In genomic region chr9:79716909-79717835, GRCm38 (mm10) we compare ENCODE assay signal across 9 mouse cellular contexts. TPM values are rescaled to one million over a fixed set of nuclear protein-coding genes. Genes with fewer than 3 reads are reported as not detected.
DNase-seq lines count a peak whose midpoint lies in the region; ATAC-seq and TF ChIP-seq lines count a peak whose summit lies in the region.
"Had no signal": no experiment of that assay in that cellular context is flagged by ENCODE, and none has a peak within 500 bp of the region (broad histone marks: within the 10 kb centered on the region; RNA-seq: fewer than 3 reads in every experiment).

No protein-coding gene starts in this region.

- H3K4me2 ChIP-seq in CH12.LX (ENCODE audit: insufficient read depth, low read depth, poor library complexity, severe bottlenecking): peak overlapping the region; percentile 77
- peak overlapping the region; percentile 87 for H3K4me2 ChIP-seq in forebrain, embryonic 11.5 days (ENCODE audit: low read depth, low read length, severe bottlenecking)
- H3K4me2 ChIP-seq in heart, embryonic 16.5 days (ENCODE audit: low read depth, low read length): peak overlapping the region; percentile 91
- H3K4me2 ChIP-seq in liver, embryonic 14.5 days (ENCODE audit: low read depth): no peak overlapping the region
- H3K4me2 ChIP-seq in neural tube, embryonic 14.5 days (ENCODE audit: low read depth, low read length): peak overlapping the region; percentile 81

- H3K36me3 ChIP-seq in CH12.LX (replicated peaks in 1 of 2; ENCODE audit: control insufficient read depth in 1 of 2, insufficient read depth in 1 of 2, low read length in 1 of 2): no peaks in the 10 kb centered on the region
- H3K36me3 ChIP-seq in forebrain, embryonic 11.5 days (ENCODE audit: control insufficient read depth, insufficient read depth, low read length): no peaks in the 10 kb centered on the region
- no peaks in the 10 kb centered on the region for H3K36me3 ChIP-seq in heart, embryonic 16.5 days (ENCODE audit: control insufficient read depth, insufficient read depth)
- no peaks in the 10 kb centered on the region for H3K36me3 ChIP-seq in liver, embryonic 14.5 days (replicated peaks; ENCODE audit: control insufficient read depth, insufficient read depth, low read depth)
- no peaks in the 10 kb centered on the region for H3K36me3 ChIP-seq in neural tube, embryonic 14.5 days (ENCODE audit: control insufficient read depth, insufficient read depth, low read length)

- in situ Hi-C loops in CH12.LX (cut with MboI; ENCODE audit: low pct_ligation_motif_present, low pct_unique_long_range_greater_than_20kb, low sequenced_read_pairs): no loop called here

- dilution Hi-C loops in CH12.LX (cut with MboI; ENCODE audit: extremely low pct_ligation_motif_present, extremely low pct_unique_long_range_greater_than_20kb, low sequenced_read_pairs): no loop called here

- peak; percentile 20; the same call in 1 of the 2 replicates for ATAC-seq in forebrain, embryonic 11.5 days (replicated peaks; ENCODE audit: low FRiP score)
- no peak for ATAC-seq in heart, embryonic 16.5 days (replicated peaks; ENCODE audit: extremely low read depth, insufficient read depth, low FRiP score)
- ATAC-seq in liver, embryonic 14.5 days (ENCODE audit: insufficient read depth): no peak
- peak; percentile 3; the same call in 1 of the 2 replicates for ATAC-seq in neural tube, embryonic 14.5 days (ENCODE audit: low read depth)
- ATAC-seq in megakaryocyte, adult 5-6 weeks (ENCODE audit: poor library complexity, severe bottlenecking): no peak

- 5% methylated on average over 23 of the region's 23 CpGs for WGBS in forebrain, embryonic 11.5 days
- 8% methylated on average over 23 of the region's 23 CpGs for WGBS in heart, embryonic 16.5 days
- WGBS in liver, embryonic 14.5 days (ENCODE audit: insufficient replicate concordance): 10% methylated on average over 23 of the region's 23 CpGs
- WGBS in neural tube, embryonic 14.5 days: 7% methylated on average over 23 of the region's 23 CpGs

- no peak for TF ChIP-seq POLR2A in CH12.LX (IDR thresholded peaks at IDR 0.05; ENCODE audit: low read depth, low read length)
- no peak for TF ChIP-seq POLR2A in brain, embryonic 14.5 days (IDR thresholded peaks at IDR 0.05; ENCODE audit: borderline replicate concordance, extremely low read depth, insufficient read depth, insufficient read length, poor library complexity, severe bottlenecking)

- H3K27ac ChIP-seq in CH12.LX (ENCODE audit: insufficient read depth, low read depth): no peak overlapping the region
- no peak overlapping the region for H3K27ac ChIP-seq in forebrain, embryonic 11.5 days (ENCODE audit: low read depth, low read length)
- peak overlapping the region; percentile 71; the same call in 1 of the 2 replicates for H3K27ac ChIP-seq in heart, embryonic 16.5 days (ENCODE audit: low read length)
- no peak overlapping the region for H3K27ac ChIP-seq in liver, embryonic 14.5 days
- H3K27ac ChIP-seq in neural tube, embryonic 14.5 days (ENCODE audit: low read depth, low read length): no peak overlapping the region

- TF ChIP-seq EP300 in CH12.LX (IDR thresholded peaks at IDR 0.05; ENCODE audit: low read length): no peak
- TF ChIP-seq EP300 in liver, embryonic 14.5 days (IDR thresholded peaks at IDR 0.05; ENCODE audit: low read depth): no peak

- no peak overlapping the region for H3K4me3 ChIP-seq in CH12.LX (replicated peaks in 1 of 3; ENCODE audit: low read depth in 2 of 3, low read length in 2 of 3, poor library complexity in 1 of 3)
- H3K4me3 ChIP-seq in forebrain, embryonic 11.5 days (ENCODE audit: low read depth, low read length): peak overlapping the region; percentile 50
- H3K4me3 ChIP-seq in heart, embryonic 16.5 days (ENCODE audit: low read length): peak overlapping the region; percentile 72
- H3K4me3 ChIP-seq in liver, embryonic 14.5 days (ENCODE audit: insufficient read depth in 1 of 2, low read depth in 2 of 2, low read length in 2 of 2): no peak overlapping the region
- peak overlapping the region; percentile 46 for H3K4me3 ChIP-seq in neural tube, embryonic 14.5 days (ENCODE audit: low read depth, low read length)
- H3K4me3 ChIP-seq: erythroblast, embryonic 14.5 days had no signal

- peak; percentile 29 to 80; a peak in 3 of 4 replicates for TF ChIP-seq CTCF in CH12.LX (conservative IDR thresholded peaks at IDR 0.05 in 1 of 2, IDR thresholded peaks at IDR 0.05 in 1 of 2; ENCODE audit: low read depth in 2 of 2, low read length in 2 of 2)
- peak; percentile 57; the same call in 1 of the 2 replicates for TF ChIP-seq CTCF in brain, embryonic 14.5 days (IDR thresholded peaks at IDR 0.05; ENCODE audit: borderline replicate concordance, extremely low read depth, insufficient read depth, insufficient read length)
- peak; percentile 48 for TF ChIP-seq CTCF in liver, embryonic 14.5 days (IDR thresholded peaks at IDR 0.05; ENCODE audit: low read depth)

- H3K9ac ChIP-seq in CH12.LX (ENCODE audit: insufficient read depth, low read depth): no peak overlapping the region
- H3K9ac ChIP-seq in forebrain, embryonic 11.5 days (ENCODE audit: low read length): peak overlapping the region; percentile 21; the same call in 1 of the 2 replicates
- peak overlapping the region; percentile 75 for H3K9ac ChIP-seq in heart, embryonic 16.5 days (ENCODE audit: low read length)
- H3K9ac ChIP-seq in liver, embryonic 14.5 days (replicated peaks): no peak overlapping the region
- no peak overlapping the region for H3K9ac ChIP-seq in neural tube, embryonic 14.5 days (replicated peaks; ENCODE audit: low read depth, low read length)

- peaks cover 0 to 5% of the 10 kb centered on the region in 2 experiments; a peak in 1 of 4 replicates for H3K4me1 ChIP-seq in CH12.LX (ENCODE audit: control insufficient read depth in 1 of 2, insufficient read depth in 2 of 2)
- H3K4me1 ChIP-seq in forebrain, embryonic 11.5 days (replicated peaks; ENCODE audit: control insufficient read depth, insufficient read depth, low read length): peaks cover 22% of the 10 kb centered on the region
- peaks cover 28% of the 10 kb centered on the region for H3K4me1 ChIP-seq in heart, embryonic 16.5 days (ENCODE audit: control insufficient read depth, insufficient read depth, low read length)
- H3K4me1 ChIP-seq in liver, embryonic 14.5 days (replicated peaks; ENCODE audit: control insufficient read depth in 2 of 2, insufficient read depth in 2 of 2, low read length in 1 of 2): no peaks in the 10 kb centered on the region
- peaks cover 12% of the 10 kb centered on the region for H3K4me1 ChIP-seq in neural tube, embryonic 14.5 days (ENCODE audit: control insufficient read depth, insufficient read depth, low read length)

- peaks cover 4% of the 10 kb centered on the region for H3K9me3 ChIP-seq in CH12.LX (replicated peaks; ENCODE audit: low read length)
- H3K9me3 ChIP-seq in forebrain, embryonic 11.5 days (ENCODE audit: control insufficient read depth, low read length): no peaks in the 10 kb centered on the region
- H3K9me3 ChIP-seq in heart, embryonic 16.5 days (replicated peaks; ENCODE audit: control insufficient read depth, low read length): peaks cover 3% of the 10 kb centered on the region
- H3K9me3 ChIP-seq in liver, embryonic 14.5 days (ENCODE audit: control insufficient read depth, low read length): no peaks in the 10 kb centered on the region
- H3K9me3 ChIP-seq in neural tube, embryonic 14.5 days (ENCODE audit: control insufficient read depth, low read length): no peaks in the 10 kb centered on the region

- no peaks in the 10 kb centered on the region for H3K79me2 ChIP-seq in CH12.LX (replicated peaks; ENCODE audit: control insufficient read depth, extremely low read depth, insufficient read depth, poor library complexity, severe bottlenecking)

- peak; percentile 61 for DNase-seq in CH12.LX (ENCODE audit: extremely low read depth)
- peak; percentile 90 for DNase-seq in brain, embryonic 14.5 days (ENCODE audit: low read depth)
- DNase-seq in forebrain, embryonic 11.5 days (ENCODE audit: low spot score): peak; percentile 79
- DNase-seq in kidney, postnatal 36 days: peak; percentile 63 to 87
- DNase-seq in liver, embryonic 14.5 days (ENCODE audit: low read depth in 3 of 3, low spot score in 3 of 3): no peak

- peak; percentile 85 for TF ChIP-seq RAD21 in CH12.LX (IDR thresholded peaks at IDR 0.05; ENCODE audit: low read depth, low read length)

- H3K27me3 ChIP-seq in CH12.LX (replicated peaks): no peaks in the 10 kb centered on the region
- H3K27me3 ChIP-seq in forebrain, embryonic 11.5 days (ENCODE audit: control insufficient read depth, insufficient read depth, low read length): peaks cover 32% of the 10 kb centered on the region
- H3K27me3 ChIP-seq in heart, embryonic 16.5 days (ENCODE audit: control insufficient read depth, insufficient read depth, low read length): peaks cover 16% of the 10 kb centered on the region
- peaks cover 38% of the 10 kb centered on the region for H3K27me3 ChIP-seq in liver, embryonic 14.5 days (ENCODE audit: control insufficient read depth, insufficient read depth, low read length)
- H3K27me3 ChIP-seq in neural tube, embryonic 14.5 days (ENCODE audit: control insufficient read depth, insufficient read depth, low read length): peaks cover 10% of the 10 kb centered on the region; the same call in 1 of the 2 replicates

RNA-seq across cellular contexts. Expression of gene Col12a1, which starts 1.5 kb away (rescaled TPM):
- total RNA-seq in CH12.LX (2012; rRNA removed): 0.08 and 0.21 TPM in 2 replicates
- total RNA-seq in CH12.LX (2014; rRNA removed): 0.24 and 0.46 TPM in 2 replicates
- polyA plus RNA-seq in CH12.LX (2012; ENCODE audit: insufficient read length, low read depth): 0.07 and 0.41 TPM in 2 replicates
- polyA plus RNA-seq in brain, embryonic 14.5 days (2012; rRNA removed): 13.5 and 25.7 TPM in 2 replicates
- 12.1 and 12.5 TPM in 2 replicates for polyA plus RNA-seq in forebrain, embryonic 11.5 days (2014; fragmentation: Nextera tagmentation; extraction: Ambion mirVana)
- polyA plus RNA-seq in heart, embryonic 16.5 days (2015; fragmentation: Nextera tagmentation; extraction: Ambion mirVana): 13.2 and 15.7 TPM in 2 replicates
- polyA plus RNA-seq in liver, embryonic 14.5 days (2012; rRNA removed): 0.58 and 0.85 TPM in 2 replicates
- 0.66 and 0.90 TPM in 2 replicates for polyA plus RNA-seq in liver, embryonic 14.5 days (2014; fragmentation: Nextera tagmentation; extraction: Ambion mirVana)
- 13.3 and 17.7 TPM in 2 replicates for polyA plus RNA-seq in neural tube, embryonic 14.5 days (2014; fragmentation: Nextera tagmentation; extraction: Ambion mirVana)
- total RNA-seq in megakaryocyte, adult 5-6 weeks (2015): 0.11 TPM in 1 of 2 replicates, not detected in the other
- total RNA-seq in megakaryocyte, adult 5-6 weeks (2017): 0.04 TPM in 1 of 2 replicates, not detected in the other
- polyA plus RNA-seq: erythroblast, embryonic 14.5 days had no signal

RNA-seq across cellular contexts. Expression of gene Cox7a2, which starts 42.5 kb away (rescaled TPM):
- total RNA-seq in CH12.LX (2012; rRNA removed) (393 and 420 TPM in 2 replicates), CH12.LX (2014; rRNA removed) (597 and 606 TPM in 2 replicates)
- 258 and 307 TPM in 2 replicates for polyA plus RNA-seq in CH12.LX (2012; ENCODE audit: insufficient read length, low read depth)
- polyA plus RNA-seq in brain, embryonic 14.5 days (2012; rRNA removed): 446 and 566 TPM in 2 replicates
- polyA plus RNA-seq in forebrain, embryonic 11.5 days (2014; fragmentation: Nextera tagmentation; extraction: Ambion mirVana): 531 and 572 TPM in 2 replicates
- 1,523 and 1,607 TPM in 2 replicates for polyA plus RNA-seq in heart, embryonic 16.5 days (2015; fragmentation: Nextera tagmentation; extraction: Ambion mirVana)
- 274 and 279 TPM in 2 replicates for polyA plus RNA-seq in liver, embryonic 14.5 days (2012; rRNA removed)
- polyA plus RNA-seq in liver, embryonic 14.5 days (2014; fragmentation: Nextera tagmentation; extraction: Ambion mirVana): 573 and 577 TPM in 2 replicates
- polyA plus RNA-seq in neural tube, embryonic 14.5 days (2014; fragmentation: Nextera tagmentation; extraction: Ambion mirVana): 819 and 952 TPM in 2 replicates
- 346 and 414 TPM in 2 replicates for total RNA-seq in megakaryocyte, adult 5-6 weeks (2015)
- 115 and 122 TPM in 2 replicates for total RNA-seq in megakaryocyte, adult 5-6 weeks (2017)

Comparison
In these comparisons a context has a peak if more than half of its experiments do, and no peak if none do; other contexts are left out.
1. DNase-seq: peak in CH12.LX (single experiment), brain, embryonic 14.5 days (single experiment), forebrain, embryonic 11.5 days (single experiment) and kidney, postnatal 36 days (2 of 2); none in liver, embryonic 14.5 days (0 of 3).
2. H3K4me3 ChIP-seq: peak in forebrain, embryonic 11.5 days (single experiment), heart, embryonic 16.5 days (single experiment) and neural tube, embryonic 14.5 days (single experiment); none in CH12.LX (0 of 3) and liver, embryonic 14.5 days (0 of 2).
3. H3K9ac ChIP-seq: peak in forebrain, embryonic 11.5 days (single experiment) and heart, embryonic 16.5 days (single experiment); none in CH12.LX (single experiment), liver, embryonic 14.5 days (single experiment) and neural tube, embryonic 14.5 days (single experiment).
4. ATAC-seq: peak in forebrain, embryonic 11.5 days (single experiment) and neural tube, embryonic 14.5 days (single experiment); none in heart, embryonic 16.5 days (single experiment), liver, embryonic 14.5 days (single experiment) and megakaryocyte, adult 5-6 weeks (single experiment).
5. Peak in every context shown above with its lines, with median percentiles within 50 percentile points of each other: CTCF ChIP-seq.